Mouse (Mus musculus): Measurements from ENCODE around the gene Pfpl. TPM values are rescaled to one million over a fixed set of nuclear protein-coding genes. Genes with fewer than 3 reads are reported as not detected.
A peak's percentile ranks its signal among the peaks of the same experiment; 100 is the strongest.

Gene Pfpl
- polyA plus RNA-seq, 1 experiment = not detected

GRCm38 (mm10) chr19:12475380-12476250 is 47.9 kb downstream of the Pfpl start:
- TF ChIP-seq POLR2A (IDR thresholded peaks at IDR 0.05; ENCODE audit: borderline replicate concordance, insufficient read depth, low read length) = 0 out of 2 replicates have a peak, but pooled peaks have one; percentile 29
- TF ChIP-seq CTCF (IDR thresholded peaks at IDR 0.05; ENCODE audit: borderline replicate concordance, insufficient read depth, low read depth, low read length) = no peak
- Histone ChIP-seq H3K4me1 (ENCODE audit: control insufficient read depth, insufficient read depth, low read length) (peaks cover 5% of the 10 kb centered on the region), H3K27me3 (ENCODE audit: control insufficient read depth, insufficient read depth, low read length) (no peaks in the 10 kb centered on the region), H3K27ac (ENCODE audit: insufficient read depth, low read length) (peak overlapping the region; percentile 58), H3K4me3 (replicated peaks; ENCODE audit: insufficient read depth, low read depth, low read length) (peak overlapping the region; percentile 5)
- peak; percentile 82 to 88 for DNase-seq
- 34% methylated on average over 15 of the region's 15 CpGs for WGBS

- TF ChIP-seq CTCF (IDR thresholded peaks at IDR 0.05; ENCODE audit: borderline replicate concordance, insufficient read depth, low read depth, low read length) (no peak), POLR2A (IDR thresholded peaks at IDR 0.05; ENCODE audit: borderline replicate concordance, insufficient read depth, low read length) (no peak)
- H3K27ac ChIP-seq (ENCODE audit: insufficient read depth, low read length) = no peak overlapping the region
- peaks cover 5% of the 10 kb centered on the region for H3K4me1 ChIP-seq (ENCODE audit: control insufficient read depth, insufficient read depth, low read length)
- H3K4me3 ChIP-seq (replicated peaks; ENCODE audit: insufficient read depth, low read depth, low read length) = no peak overlapping the region
- 70% methylated on average over 5 of the region's 5 CpGs for WGBS
- H3K27me3 ChIP-seq (ENCODE audit: control insufficient read depth, insufficient read depth, low read length) = no peaks in the 10 kb centered on the region
- DNase-seq = no peak
These were observed 49.1 kb downstream of the Pfpl start for GRCm38 (mm10) chr19:12476721-12477270.

GRCm38 (mm10) chr19:12478369-12478768 is 50.7 kb downstream of the Pfpl start:
- Histone ChIP-seq H3K27ac (ENCODE audit: insufficient read depth, low read length) (no peak overlapping the region), H3K4me1 (ENCODE audit: control insufficient read depth, insufficient read depth, low read length) (peaks cover 5% of the 10 kb centered on the region), H3K27me3 (ENCODE audit: control insufficient read depth, insufficient read depth, low read length) (no peaks in the 10 kb centered on the region), H3K4me3 (replicated peaks; ENCODE audit: insufficient read depth, low read depth, low read length) (no peak overlapping the region)
- TF ChIP-seq CTCF (IDR thresholded peaks at IDR 0.05; ENCODE audit: borderline replicate concordance, insufficient read depth, low read depth, low read length) (no peak), POLR2A (IDR thresholded peaks at IDR 0.05; ENCODE audit: borderline replicate concordance, insufficient read depth, low read length) (no peak)
- WGBS = 65% methylated on average over 6 of the region's 6 CpGs
- no peak for DNase-seq

Other genes with a start within 250 kb of the Pfpl start
- not detected in 2 replicates for gene Olfr1431, start 227.3 kb upstream of the Pfpl start, polyA plus RNA-seq (2012; rRNA removed)
- gene Olfr1432, start 195.3 kb upstream of the Pfpl start, polyA plus RNA-seq (2012; rRNA removed) = not detected in 2 replicates
- gene Olfr262, start 186.2 kb upstream of the Pfpl start, polyA plus RNA-seq (2012; rRNA removed) = not detected in 2 replicates
- gene Olfr235, start 166.9 kb upstream of the Pfpl start, polyA plus RNA-seq (2012; rRNA removed) = 0.07 TPM in 1 of 2 replicates, not detected in the other
- not detected in 2 replicates for gene Olfr1434, start 148.1 kb upstream of the Pfpl start, polyA plus RNA-seq (2012; rRNA removed)
- gene Olfr1436, start 128.8 kb upstream of the Pfpl start, polyA plus RNA-seq (2012; rRNA removed) = not detected in 2 replicates
- not detected in 2 replicates for gene Olfr1437, start 102.8 kb upstream of the Pfpl start, polyA plus RNA-seq (2012; rRNA removed)
- not detected in 2 replicates for gene Olfr1438-ps1, start 92.0 kb upstream of the Pfpl start, polyA plus RNA-seq (2012; rRNA removed)
- gene Olfr1440, start 40.6 kb upstream of the Pfpl start, polyA plus RNA-seq (2012; rRNA removed) = not detected in 2 replicates
- not detected in 2 replicates for gene Olfr1441, start 10.5 kb upstream of the Pfpl start, polyA plus RNA-seq (2012; rRNA removed)
- 3.3 and 3.6 TPM in 2 replicates for gene Mpeg1, start 32.9 kb downstream of the Pfpl start, polyA plus RNA-seq (2012; rRNA removed)
- 11.4 and 11.5 TPM in 2 replicates for gene Dtx4, start 73.5 kb downstream of the Pfpl start, polyA plus RNA-seq (2012; rRNA removed)
- 0.46 and 0.65 TPM in 2 replicates for gene Fam111a, start 117.8 kb downstream of the Pfpl start, polyA plus RNA-seq (2012; rRNA removed)
- 0.16 and 0.35 TPM in 2 replicates for gene Gm4952, start 172.1 kb downstream of the Pfpl start, polyA plus RNA-seq (2012; rRNA removed)
- gene Glyat, start 205.4 kb downstream of the Pfpl start, polyA plus RNA-seq (2012; rRNA removed) = 0.46 and 0.70 TPM in 2 replicates
- gene Olfr1442, start 242.5 kb downstream of the Pfpl start, polyA plus RNA-seq (2012; rRNA removed) = not detected in 2 replicates

Data from cerebellum, adult 2 months (tissue).